Mouse (Mus musculus): ENCODE results near the gene Gm21974. TPM values are rescaled to one million over a fixed set of nuclear protein-coding genes. Genes with fewer than 3 reads are reported as not detected.

The Gm21974 gene
- total and polyA plus RNA-seq, 3 experiments: not detected

- TF ChIP-seq GABPA (IDR thresholded peaks at IDR 0.05; ENCODE audit: insufficient replicate concordance, low read depth, low read length): no peak
- no peak for TF ChIP-seq USF1 (IDR thresholded peaks at IDR 0.05; ENCODE audit: low read depth, low read length)
- TF ChIP-seq MAFK (IDR thresholded peaks at IDR 0.05; ENCODE audit: insufficient replicate concordance, low read length): no peak
- peak; percentile 90 for TF ChIP-seq MXI1 (IDR thresholded peaks at IDR 0.05; ENCODE audit: low read depth, low read length)
- peak; percentile 34 to 96; a peak in 2 of 4 replicates for TF ChIP-seq CTCF (conservative IDR thresholded peaks at IDR 0.05 in 1 of 2, IDR thresholded peaks at IDR 0.05 in 1 of 2; ENCODE audit: low read depth in 2 of 2, low read length in 2 of 2)
- TF ChIP-seq TBP (conservative IDR thresholded peaks at IDR 0.05; ENCODE audit: low read depth, low read length): peak; percentile 47; the same call in 1 of the 2 replicates
- no peak; the same call in 1 of the 2 replicates for TF ChIP-seq RCOR1 (conservative IDR thresholded peaks at IDR 0.05; ENCODE audit: low read depth, low read length)
- TF ChIP-seq TCF12 (IDR thresholded peaks at IDR 0.05; ENCODE audit: low read depth, low read length): peak; percentile 92
- peak; percentile 37; the same call in 1 of the 2 replicates for TF ChIP-seq ZC3H11A (IDR thresholded peaks at IDR 0.05; ENCODE audit: low read depth, low read length)
- TF ChIP-seq EP300 (IDR thresholded peaks at IDR 0.05; ENCODE audit: low read length): no peak
Measured at GRCm38 (mm10) chr7:127935028-127935722, 39.9 kb upstream of the Gm21974 start (continued).

DNA sequence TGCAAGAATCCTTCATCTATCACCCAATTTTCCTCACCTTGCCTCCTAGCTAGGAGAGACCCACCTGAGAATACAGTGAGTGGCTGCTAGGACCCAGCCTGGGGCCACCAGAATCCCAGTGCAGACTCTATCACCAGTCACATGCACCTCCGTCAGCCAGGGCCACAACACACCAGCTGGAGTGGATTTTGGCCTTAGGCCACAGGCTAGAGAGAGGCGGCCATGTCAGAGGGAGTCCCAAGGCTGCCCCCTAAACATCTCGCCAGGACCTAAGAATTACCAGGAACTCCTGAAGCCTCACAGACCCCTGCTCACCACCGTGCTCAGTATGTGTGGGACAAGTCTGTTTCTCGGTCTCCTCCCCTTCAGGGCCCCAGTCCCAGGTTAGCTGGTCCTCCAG, 38.8 kb upstream of the Gm21974 start:
- H3K79me2 ChIP-seq (replicated peaks; ENCODE audit: control insufficient read depth, extremely low read depth, insufficient read depth, poor library complexity, severe bottlenecking): no peaks in the 10 kb centered on the region
- no peaks in the 10 kb centered on the region for H3K9me3 ChIP-seq (replicated peaks; ENCODE audit: low read length)
- no peak for TF ChIP-seq USF1 (IDR thresholded peaks at IDR 0.05; ENCODE audit: low read depth, low read length)
- TF ChIP-seq CHD1 (IDR thresholded peaks at IDR 0.05; ENCODE audit: low read depth, low read length): no peak
- no peak for TF ChIP-seq CTCF (conservative IDR thresholded peaks at IDR 0.05 in 1 of 2, IDR thresholded peaks at IDR 0.05 in 1 of 2; ENCODE audit: low read depth in 2 of 2, low read length in 2 of 2)
- no peak for TF ChIP-seq POLR2AphosphoS2 (IDR thresholded peaks at IDR 0.05; ENCODE audit: low read depth, low read length)
- TF ChIP-seq TBP (conservative IDR thresholded peaks at IDR 0.05; ENCODE audit: low read depth, low read length): no peak
- TF ChIP-seq SIN3A (IDR thresholded peaks at IDR 0.05; ENCODE audit: low read length): no peak
- TF ChIP-seq MAX (IDR thresholded peaks at IDR 0.05; ENCODE audit: low read length): no peak
- TF ChIP-seq ETS1 (conservative IDR thresholded peaks at IDR 0.05; ENCODE audit: low read depth, low read length): no peak
- peaks cover 10% of the 10 kb centered on the region for H3K27me3 ChIP-seq (replicated peaks)
- in situ Hi-C loops (cut with MboI; ENCODE audit: low pct_ligation_motif_present, low pct_unique_long_range_greater_than_20kb, low sequenced_read_pairs) (loop anchor here (5.0 kb wide), 1 partner anchor 157 kb away; the partner anchor contains the start of gene Setd1a), dilution Hi-C loops (cut with MboI; ENCODE audit: extremely low pct_ligation_motif_present, extremely low pct_unique_long_range_greater_than_20kb, low sequenced_read_pairs) (no loop called here)
- no peak overlapping the region for H3K27ac ChIP-seq (ENCODE audit: insufficient read depth, low read depth)
- DNase-seq (ENCODE audit: extremely low read depth): no peak
- H3K4me2 ChIP-seq (ENCODE audit: insufficient read depth, low read depth, poor library complexity, severe bottlenecking): no peak overlapping the region
- H3K36me3 ChIP-seq (replicated peaks in 1 of 2; ENCODE audit: control insufficient read depth in 1 of 2, insufficient read depth in 1 of 2, low read length in 1 of 2): peaks cover 0 to 2% of the 10 kb centered on the region in 2 experiments
- H3K4me1 ChIP-seq (ENCODE audit: control insufficient read depth in 1 of 2, insufficient read depth in 2 of 2): peaks cover 8 to 46% of the 10 kb centered on the region in 2 experiments
- no peak overlapping the region for H3K4me3 ChIP-seq (replicated peaks in 1 of 3; ENCODE audit: low read depth in 2 of 3, low read length in 2 of 3, poor library complexity in 1 of 3)
- H3K9ac ChIP-seq (ENCODE audit: insufficient read depth, low read depth): no peak overlapping the region
